Mouse (Mus musculus): ENCODE measurements around the gene Gm28635.
"Not testable (repeated sequence)": the region's sequence is repeated elsewhere in the genome, so short reads cannot be mapped to it uniquely, and the experiment has no call there.

Gm28635 gene

GRCm38 (mm10) chr2:84688080-84688844 lies 10.4 kb upstream of the Gm28635 start:
- no peak for DNase-seq (ENCODE audit: low spot score)

GRCm38 (mm10) chr2:84682605-84683183 lies 4.9 kb upstream of the Gm28635 start:
- no peak for DNase-seq (ENCODE audit: low spot score)

- DNase-seq (ENCODE audit: low spot score) = no peak
Observed at GRCm38 (mm10) chr2:84679016-84679415, 1.2 kb upstream of the Gm28635 start, which contains the start of gene Tmx2. TSS of gene Tmx2 (minus strand) at chr2:84679140.

GRCm38 (mm10) chr2:84677270-84677967 lies 422 bp downstream of the Gm28635 start:
- DNase-seq (ENCODE audit: low spot score) = no peak

GRCm38 (mm10) chr2:84671535-84671934 lies 6.3 kb downstream of the Gm28635 start:
- not testable (repeated sequence) for DNase-seq (ENCODE audit: low spot score)

GRCm38 (mm10) chr2:84670569-84670933 lies 7.3 kb downstream of the Gm28635 start, which contains the start of gene Selenoh:
TSS of gene Selenoh (minus strand) at chr2:84670770.
- DNase-seq (ENCODE audit: low spot score) = peak; percentile 69

GRCm38 (mm10) chr2:84669828-84670568 lies 7.8 kb downstream of the Gm28635 start:
- DNase-seq (ENCODE audit: low spot score) = no peak

GRCm38 (mm10) chr2:84666081-84666480 lies 11.8 kb downstream of the Gm28635 start:
- DNase-seq (ENCODE audit: low spot score) = no peak

- no peak for DNase-seq (ENCODE audit: low spot score)
Observed at GRCm38 (mm10) chr2:84662866-84663265, 15.0 kb downstream of the Gm28635 start.

- peak; percentile 33 for DNase-seq (ENCODE audit: low spot score)
Observed at GRCm38 (mm10) chr2:84660253-84660652, 17.6 kb downstream of the Gm28635 start.

GRCm38 (mm10) chr2:84658806-84659205 lies 19.0 kb downstream of the Gm28635 start, which contains the start of gene Btbd18:
TSS of gene Btbd18 (plus strand) at chr2:84659079.
- DNase-seq (ENCODE audit: low spot score) = no peak

GRCm38 (mm10) chr2:84655864-84656263 lies 22.0 kb downstream of the Gm28635 start:
- no peak for DNase-seq (ENCODE audit: low spot score)

GRCm38 (mm10) chr2:84653354-84653753 lies 24.5 kb downstream of the Gm28635 start:
- no peak for DNase-seq (ENCODE audit: low spot score)

- peak; percentile 67 for DNase-seq (ENCODE audit: low spot score)
Observed at GRCm38 (mm10) chr2:84650464-84651195, 27.2 kb downstream of the Gm28635 start, which contains the start of gene Ctnnd1. TSS of gene Ctnnd1 (minus strand) at chr2:84650765.

GRCm38 (mm10) chr2:84649674-84650073 lies 28.2 kb downstream of the Gm28635 start:
- no peak for DNase-seq (ENCODE audit: low spot score)

- DNase-seq (ENCODE audit: low spot score) = no peak
Observed at GRCm38 (mm10) chr2:84648369-84648768, 29.5 kb downstream of the Gm28635 start.

- DNase-seq (ENCODE audit: low spot score) = no peak
Observed at GRCm38 (mm10) chr2:84647051-84647568, 30.7 kb downstream of the Gm28635 start.

- no peak for DNase-seq (ENCODE audit: low spot score)
Observed at GRCm38 (mm10) chr2:84646138-84646537, 31.7 kb downstream of the Gm28635 start.

GRCm38 (mm10) chr2:84640833-84641232 lies 37.0 kb downstream of the Gm28635 start:
- DNase-seq (ENCODE audit: low spot score) = no peak

GRCm38 (mm10) chr2:84638428-84639220 lies 39.2 kb downstream of the Gm28635 start:
- no peak for DNase-seq (ENCODE audit: low spot score)

All from ovary, postnatal 14 days (tissue).